Mouse (Mus musculus) common myeloid progenitor, adult 5-6 weeks (primary cell): Measurements from ENCODE around the gene Ank. TPM values are rescaled to one million over a fixed set of nuclear protein-coding genes. Genes with fewer than 3 reads are reported as not detected.
"Not testable (repeated sequence)": the region's sequence is repeated elsewhere in the genome, so short reads cannot be mapped to it uniquely, and the experiment has no call there.

ENCODE experiments used
- ATAC-seq: replicated peaks from 2 replicates; pipeline ENCODE4 v1.8.0; 2016; ENCODE audit warnings: low read depth, mild to moderate bottlenecking, moderate TSS enrichment, inconsistent platforms; ENCODE audit not compliant: poor library complexity, severe bottlenecking
- total RNA-seq: library from RNA; stranded (forward); fragments of 200-1000, 187-1606 nt; gene quantifications from 2 replicates; pipeline ENCODE4 v1.2.3, GENCODE M21; 2017

Ank gene
- total RNA-seq, 1 experiment from 2014 or later = 28.5 TPM

DNA sequence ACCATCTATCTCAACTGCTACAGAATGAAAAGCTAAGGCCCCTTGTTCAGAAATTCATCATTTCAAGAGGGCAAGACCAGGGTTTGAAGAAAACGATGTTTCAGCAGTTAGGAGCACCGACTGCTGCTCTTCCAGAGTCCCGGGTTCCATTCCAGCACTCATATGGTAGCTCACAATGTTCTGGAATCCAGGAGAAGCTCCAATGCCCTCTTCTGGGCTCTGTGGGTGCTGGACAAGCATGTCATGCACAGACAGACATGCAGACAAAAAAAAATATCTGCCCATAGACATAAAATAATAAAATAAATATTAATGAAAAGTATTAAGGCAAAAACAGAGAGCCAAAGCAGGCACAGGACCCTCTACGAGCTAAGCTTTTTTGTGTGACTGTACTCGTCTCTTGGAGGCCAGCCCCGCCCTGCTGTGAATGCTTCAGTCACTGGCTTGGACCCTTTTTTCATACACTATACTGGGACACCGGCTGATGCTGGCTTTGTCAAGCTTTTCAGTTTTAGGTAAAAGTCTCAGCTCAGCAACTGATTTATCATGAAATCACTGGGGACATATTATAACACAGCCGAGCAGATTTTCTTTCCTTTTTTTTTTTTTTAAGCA lies 979 bp upstream of the Ank start:
- ATAC-seq = no peak

DNA sequence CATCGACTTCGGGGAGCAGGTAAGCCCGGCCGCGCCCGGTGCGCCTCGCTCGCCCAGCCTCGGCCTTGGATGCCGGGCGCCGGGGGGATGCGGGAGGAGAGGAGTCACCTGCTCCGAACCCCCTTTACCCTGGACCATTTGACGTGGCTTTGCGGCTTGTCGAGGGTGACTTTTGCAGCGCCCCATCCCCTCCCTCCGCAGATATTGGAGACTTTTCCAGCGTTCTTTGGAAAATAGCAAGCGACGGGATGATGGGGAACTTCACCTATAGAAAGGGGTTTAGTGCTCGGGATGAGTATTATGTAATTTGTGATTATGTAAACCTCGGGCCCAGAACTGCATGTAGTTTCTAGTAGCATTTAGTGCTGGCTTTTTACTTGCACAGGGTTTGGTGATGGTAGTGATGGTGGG lies 609 bp downstream of the Ank start:
- no peak for ATAC-seq

DNA sequence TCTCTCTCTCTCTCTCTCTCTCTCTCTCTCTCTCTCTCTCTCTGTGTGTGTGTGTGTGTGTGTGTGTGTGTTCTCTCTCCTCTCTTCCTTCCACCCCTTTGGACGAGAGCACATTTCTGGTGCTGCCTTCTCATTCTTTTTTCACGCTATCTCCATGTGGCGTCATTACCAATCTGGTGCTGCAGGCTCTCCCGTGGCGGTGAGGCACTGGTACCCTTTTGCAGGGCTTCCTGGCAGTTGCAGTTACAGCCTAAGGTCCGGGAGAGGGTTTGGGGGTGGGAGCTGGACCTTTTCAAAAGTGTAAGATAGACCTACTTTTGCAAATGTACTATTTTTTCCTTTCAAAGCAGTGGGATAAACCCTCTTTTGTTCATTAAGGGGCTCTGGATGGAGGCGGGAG lies 1.2 kb downstream of the Ank start:
- ATAC-seq = no peak

DNA sequence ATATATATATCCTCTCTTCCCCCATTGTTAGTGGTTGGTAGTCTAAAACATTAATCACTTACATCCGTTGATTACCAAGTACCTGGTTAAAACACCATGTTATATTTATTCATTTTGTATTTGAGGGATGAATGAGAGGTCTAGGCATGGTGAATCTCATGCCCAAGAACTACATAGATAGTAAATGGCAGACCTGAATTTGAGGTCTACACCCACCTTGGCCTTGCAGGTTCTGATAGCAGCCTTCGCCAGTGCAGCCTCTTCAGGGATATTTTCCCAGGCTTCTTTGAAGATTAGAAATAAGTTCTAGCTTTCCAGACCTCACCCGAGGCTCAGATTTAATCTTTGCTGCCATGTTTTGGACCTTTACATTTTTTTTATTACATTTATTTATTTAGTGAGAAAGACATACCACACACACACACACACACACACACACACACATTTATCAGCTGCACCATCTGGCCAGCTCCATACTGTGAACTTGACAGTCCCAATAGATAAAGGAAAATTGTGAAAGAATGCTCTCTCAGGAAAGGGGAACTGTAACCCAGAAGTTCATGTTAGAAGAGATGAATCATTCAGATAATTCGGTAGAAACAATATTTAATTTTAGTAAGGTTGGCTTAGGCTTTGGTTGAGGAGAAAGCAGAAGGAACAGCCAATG lies 2.5 kb downstream of the Ank start:
- ATAC-seq = peak; percentile 71

DNA sequence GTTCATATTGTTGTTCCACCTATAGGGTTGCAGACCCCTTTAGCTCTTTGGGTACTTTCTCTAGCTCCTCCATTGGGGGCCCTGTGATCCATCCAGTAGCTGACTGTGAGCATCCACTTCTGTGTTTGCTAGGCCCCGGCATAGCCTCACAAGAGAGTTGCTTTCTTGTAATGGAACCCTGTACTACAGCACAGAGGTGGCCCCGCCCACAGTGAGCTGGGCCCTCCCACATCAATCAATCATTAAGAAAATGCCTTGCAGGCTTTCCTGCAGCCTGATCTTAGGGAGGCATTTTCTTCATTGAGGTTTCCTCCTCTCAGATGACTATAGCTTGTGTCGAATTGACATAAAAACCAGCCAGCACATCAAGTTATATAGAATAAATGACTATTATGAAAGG lies 3.9 kb downstream of the Ank start:
- not testable (repeated sequence) for ATAC-seq

DNA sequence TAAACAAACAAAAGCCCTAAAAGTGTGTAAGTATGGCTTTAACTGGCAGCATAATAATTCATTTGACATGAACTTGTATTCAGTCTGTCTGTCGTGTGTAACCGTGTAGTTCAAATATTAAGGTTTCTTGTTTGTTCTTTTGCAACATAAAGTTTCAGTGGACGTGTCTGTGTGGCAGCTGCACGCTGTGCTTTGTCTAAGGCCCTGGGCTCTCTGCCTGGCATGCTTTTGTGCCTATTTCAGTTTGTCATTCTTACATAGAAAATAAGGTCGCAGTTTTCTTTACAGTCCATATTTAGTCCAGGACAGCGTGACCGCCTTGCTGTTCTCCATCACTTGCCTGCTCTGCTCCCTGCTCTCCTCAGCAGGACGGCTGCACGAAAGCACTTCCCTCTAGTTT lies 5.8 kb downstream of the Ank start:
- ATAC-seq = no peak

DNA sequence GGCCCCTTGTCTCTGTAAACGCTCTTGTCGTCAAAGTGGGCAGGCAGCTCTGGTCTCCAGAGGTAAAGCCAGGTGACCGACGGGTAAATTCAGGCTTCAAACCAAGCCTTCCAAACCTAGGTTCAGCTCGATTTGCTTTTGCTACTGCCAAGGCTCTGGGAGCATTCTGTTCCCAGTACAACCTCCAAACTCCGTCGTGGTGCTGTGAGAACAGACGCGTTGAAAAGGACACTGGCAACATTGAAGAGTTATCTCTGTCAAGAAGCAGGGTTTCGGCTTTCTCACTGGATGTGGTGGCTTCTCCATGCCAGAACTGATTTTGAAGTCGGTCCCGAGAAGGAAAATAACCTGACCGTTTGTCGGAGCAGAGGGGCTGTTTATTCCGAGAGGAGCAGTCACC lies 9.5 kb downstream of the Ank start:
- ATAC-seq = no peak

DNA sequence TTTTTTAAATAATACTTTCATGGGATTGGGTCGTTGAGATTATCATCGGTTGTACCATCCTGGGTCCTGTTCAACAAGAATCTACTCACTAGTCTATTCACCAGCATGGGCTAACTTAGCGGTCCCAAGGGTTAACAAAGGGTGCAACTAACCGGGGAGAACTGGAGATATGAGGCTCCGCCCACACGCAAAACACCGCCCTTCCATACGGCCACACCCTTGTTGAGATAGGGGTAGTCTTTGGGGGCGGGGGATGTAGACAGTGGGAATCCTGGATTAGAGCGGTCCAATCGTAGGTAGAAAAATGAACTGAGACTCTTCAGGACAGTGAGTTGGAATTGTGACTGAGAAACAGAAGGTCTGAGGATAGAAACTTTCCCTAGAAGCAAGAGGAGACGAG lies 10.2 kb downstream of the Ank start:
- no peak for ATAC-seq

DNA sequence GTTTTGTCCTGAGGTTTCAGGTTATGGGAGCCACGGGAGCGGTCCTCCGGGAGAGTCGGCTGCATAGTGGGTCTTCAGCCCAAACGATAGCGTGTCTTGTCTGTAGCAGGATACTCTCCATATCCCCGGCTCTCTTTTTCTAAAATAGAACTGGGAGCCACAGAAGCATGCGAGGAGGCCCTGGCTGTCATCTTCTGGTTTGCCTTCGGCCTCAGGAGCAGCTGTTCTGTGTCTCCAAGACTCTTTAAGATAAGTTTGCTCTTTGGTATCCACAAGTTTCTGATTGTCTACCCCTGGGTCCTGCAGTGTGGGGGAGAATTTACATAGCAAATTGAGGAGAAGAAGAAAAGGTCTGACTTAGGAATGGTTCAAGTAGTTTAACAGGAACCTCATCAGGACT lies 10.7 kb downstream of the Ank start:
- no peak for ATAC-seq

DNA sequence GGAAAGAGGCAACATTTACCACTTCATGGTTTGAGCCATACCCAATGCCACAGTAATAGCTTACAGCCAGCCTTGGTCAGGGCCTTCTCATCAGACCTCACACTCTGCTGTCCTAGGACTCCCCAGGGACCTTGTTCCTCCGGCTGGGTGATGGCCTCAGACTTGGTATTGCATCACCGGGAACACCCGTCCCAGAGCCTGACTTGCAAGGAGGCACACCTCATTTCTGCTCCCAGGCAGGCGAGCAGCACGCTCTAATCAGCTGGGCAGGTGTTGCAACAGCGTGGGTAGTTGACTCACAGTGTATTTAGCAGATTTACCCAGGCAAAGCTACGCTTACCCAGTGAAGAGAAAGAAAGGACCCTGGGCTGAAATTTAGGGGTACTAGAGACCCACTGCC lies 11.2 kb downstream of the Ank start:
- peak; percentile 30 for ATAC-seq

DNA sequence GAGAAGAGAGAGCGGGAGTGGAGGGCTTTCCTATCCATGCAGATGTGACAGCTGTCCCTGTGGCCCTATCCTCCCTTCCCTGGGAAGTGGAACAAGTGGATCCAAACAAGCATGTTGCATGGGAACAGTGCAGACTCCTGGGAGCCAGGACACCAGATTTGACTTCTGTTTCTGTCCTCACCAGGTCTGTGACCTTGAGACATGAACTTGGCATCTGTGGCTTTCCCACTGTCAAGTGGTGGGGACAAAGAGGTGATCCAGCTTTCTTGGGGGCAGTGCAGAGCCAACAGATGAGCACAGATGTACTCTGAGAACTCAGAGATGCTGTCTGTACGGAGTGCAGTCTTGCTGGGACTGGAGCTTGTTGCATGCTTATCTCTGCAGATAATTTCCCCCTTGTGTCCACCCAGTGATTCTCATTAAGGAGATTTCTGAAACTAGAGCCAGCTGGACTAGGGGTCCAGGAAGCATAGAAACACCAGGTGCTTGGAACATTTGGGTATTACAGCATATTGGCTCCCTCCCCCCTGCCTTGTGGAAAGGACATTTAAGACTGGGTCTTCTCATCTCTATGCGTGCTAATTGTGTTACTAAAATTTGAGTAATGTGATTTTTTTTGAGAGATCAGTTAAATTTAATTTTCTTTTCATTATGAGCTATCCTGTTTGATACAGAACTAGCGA lies 14.0 kb downstream of the Ank start:
- no peak for ATAC-seq

DNA sequence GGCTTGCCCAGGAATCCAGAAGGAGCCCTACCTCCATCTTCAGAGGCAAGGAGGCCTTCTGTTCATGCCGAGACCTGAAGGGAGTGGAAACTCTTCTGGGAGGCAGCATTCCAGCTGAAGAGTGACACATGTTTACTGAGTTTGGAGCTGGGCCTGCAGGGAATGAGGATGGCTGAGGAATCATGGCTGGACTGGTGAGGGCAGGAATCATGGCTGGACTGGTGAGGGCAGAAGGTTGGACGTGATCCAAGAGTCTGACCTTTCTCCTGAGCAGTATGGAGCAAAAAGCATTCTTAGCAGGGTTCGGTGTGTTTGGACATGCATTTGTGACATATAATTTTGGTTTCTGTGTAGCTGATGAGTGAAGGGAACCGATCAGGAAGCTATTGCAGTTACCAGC lies 15.5 kb downstream of the Ank start:
- no peak for ATAC-seq

DNA sequence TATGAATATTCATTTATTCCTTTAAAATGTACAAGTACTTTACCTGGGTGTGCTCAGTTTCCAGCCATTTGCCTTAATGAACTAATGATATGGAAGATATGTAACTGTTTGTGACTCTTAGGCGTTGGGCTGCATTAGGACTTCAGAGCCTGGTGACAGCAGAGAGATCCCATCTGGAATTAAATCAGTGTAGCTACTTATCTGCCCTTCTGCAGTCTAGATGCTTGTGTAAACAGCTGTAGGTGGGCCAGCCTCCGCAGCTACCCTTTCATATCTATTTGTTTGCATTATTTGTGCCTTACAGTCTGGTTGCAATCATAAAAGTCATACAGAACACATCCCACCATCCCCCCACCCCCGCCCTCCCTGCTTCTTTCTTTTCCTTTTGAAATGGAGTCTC lies 16.7 kb downstream of the Ank start:
- no peak for ATAC-seq

DNA sequence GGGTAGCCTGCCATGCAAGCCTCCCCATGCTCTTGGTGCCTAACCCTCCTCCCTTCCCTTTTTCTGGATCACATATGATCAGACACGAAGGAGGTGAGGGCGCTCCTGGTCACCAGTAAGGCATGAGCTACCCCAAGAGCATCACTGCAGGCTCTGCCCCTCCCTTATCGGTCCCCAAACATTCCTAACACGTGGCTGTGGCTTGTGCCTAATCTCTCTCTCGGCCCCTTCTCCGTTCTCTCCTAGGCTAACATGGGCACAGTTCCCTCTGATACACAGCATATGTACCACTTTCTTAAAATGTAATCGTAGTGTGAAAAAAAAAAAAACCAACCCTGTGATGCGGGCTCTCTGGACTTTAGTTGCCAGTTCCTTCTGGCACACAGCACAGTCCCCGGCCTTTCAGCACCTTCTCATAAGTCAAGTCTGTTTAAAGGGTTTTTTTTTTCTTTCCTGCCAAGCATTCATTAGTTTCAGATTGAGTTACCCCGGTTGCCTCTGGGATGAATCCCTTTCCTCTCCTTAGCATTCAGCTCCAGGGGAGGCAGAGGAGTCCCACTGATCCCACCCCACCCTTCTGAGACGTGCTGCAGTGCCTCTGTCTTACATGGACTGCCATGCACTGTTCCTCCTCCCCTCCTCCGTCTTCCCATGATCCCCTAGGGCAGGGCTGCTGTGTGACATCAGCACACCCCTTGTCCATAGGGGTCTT lies 19.2 kb downstream of the Ank start:
- ATAC-seq = 0 out of 2 replicates have a peak, but pooled peaks have one; percentile 43

DNA sequence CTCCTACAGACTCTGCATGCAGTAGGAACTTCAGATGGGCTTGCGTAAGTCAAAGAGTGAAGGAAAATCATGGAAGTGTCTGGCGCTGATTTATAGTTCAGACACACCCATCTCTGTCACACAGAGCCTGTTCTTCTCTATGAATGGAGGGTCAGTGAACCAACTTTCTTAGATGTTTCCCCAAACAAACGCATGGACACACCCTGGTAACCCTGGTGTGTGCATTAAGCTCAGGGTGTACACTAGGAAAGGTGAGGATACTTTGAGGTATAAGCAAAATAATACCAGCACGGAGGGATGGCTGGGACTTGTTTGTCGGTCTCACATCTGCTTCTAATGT lies 19.8 kb downstream of the Ank start:
- ATAC-seq = no peak

DNA sequence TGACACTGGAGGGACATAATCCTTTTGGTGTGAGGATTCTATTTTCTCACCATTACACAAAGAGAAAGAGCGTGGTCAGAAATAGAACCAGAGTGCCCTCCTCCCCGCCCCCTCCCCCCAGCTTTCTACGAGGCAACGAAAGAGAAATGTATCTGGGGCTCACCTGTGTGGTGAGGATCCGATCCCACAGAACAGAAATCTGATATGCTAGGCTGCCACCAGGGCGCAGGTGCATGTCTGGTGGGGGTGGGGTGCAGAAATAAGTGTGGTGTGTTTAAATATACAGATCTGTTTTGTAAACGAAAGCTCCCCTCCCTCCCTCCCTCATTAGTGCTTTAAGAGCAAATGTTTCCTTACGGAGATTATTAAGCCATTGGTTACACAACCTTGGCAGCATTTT lies 20.6 kb downstream of the Ank start:
- no peak for ATAC-seq

DNA sequence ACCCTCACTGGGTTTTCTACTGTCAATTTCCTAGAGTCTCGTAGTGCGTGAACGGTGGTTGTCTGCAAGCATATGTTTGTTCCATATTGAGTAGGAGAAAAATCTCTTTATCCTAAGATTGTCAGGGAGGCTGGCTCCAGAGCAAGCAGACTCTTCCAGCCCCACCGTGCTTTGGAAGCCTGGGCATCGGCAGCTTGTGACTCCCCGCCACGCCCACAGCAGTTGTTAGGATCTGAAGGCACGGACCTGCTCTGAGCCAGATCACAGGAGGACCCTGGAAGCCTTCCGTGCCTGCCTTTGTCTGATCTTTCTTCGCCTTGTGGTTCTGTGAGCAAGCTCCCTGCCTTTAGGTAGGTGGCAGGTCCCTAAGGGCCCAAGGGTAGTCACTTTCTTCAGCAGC lies 21.6 kb downstream of the Ank start:
- no peak for ATAC-seq

DNA sequence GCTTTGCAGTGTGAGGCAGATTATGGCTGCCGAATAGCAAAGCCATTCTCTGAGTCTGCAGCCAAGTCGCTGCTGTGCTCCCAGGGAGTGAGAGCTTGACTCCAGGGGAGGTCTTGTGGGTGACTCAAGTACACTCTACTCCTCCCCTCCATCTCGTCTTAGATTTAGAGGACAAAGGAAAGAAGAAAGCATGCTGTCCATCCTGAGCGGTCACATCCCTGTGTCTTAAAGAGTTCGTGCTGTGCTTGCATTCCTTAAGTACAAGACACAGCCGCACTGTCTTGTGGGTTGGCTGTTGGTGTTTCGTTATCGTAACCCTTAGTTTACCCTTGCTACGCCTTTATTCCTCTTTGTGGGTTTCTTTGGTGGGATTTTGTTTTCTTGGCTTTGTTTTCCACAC lies 24.2 kb downstream of the Ank start:
- no peak for ATAC-seq

DNA sequence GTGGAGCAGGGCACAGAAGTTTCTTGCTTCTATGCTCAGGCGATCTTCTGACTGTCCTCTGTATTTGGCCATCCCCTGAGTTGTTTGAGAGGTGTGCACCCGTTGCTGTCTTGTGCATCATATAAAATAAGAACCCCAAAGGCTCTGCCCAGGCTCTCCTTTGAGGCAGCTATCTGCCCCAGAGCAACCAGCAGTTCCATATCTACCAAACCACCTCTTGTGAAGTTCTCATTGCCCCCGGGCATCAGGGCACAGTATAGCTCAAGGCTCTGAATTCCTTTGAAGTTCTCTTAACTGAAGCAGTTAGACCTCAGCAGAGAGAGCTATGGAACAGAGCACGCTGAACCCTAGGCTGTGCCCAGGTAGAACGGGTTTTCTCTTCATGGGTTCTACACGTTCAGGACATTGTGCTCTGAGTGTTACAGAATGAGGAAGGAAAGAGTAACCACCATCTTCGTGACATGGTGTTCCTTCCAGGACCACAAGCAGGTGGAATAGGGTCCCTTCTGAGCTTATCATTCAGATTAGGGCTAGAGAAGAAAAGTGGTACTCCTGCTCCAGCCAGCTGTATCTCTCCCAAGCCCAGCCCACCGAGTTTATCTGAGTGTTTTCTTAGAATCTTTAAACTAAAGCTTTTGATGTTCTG lies 25.1 kb downstream of the Ank start:
- peak; percentile 62 for ATAC-seq

DNA sequence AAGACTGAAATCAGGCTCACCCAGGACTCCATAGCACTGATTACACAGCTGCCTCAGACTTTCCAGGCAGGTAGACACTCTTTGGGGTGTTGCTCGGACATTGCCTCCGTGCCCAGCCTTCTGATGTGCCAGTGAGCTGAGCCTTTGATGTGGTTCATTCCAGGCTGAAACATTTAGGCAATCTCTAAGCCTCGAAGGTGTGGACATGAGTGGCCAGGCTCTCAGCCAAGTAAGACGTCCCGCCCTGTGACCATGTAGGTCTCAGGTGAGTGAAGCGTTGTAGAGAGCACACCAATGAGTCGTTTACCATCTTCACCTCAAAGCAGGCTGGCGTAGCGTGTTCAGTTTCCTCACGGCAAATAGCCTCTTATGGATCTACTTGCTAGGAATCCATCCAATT lies 25.7 kb downstream of the Ank start:
- ATAC-seq = no peak

DNA sequence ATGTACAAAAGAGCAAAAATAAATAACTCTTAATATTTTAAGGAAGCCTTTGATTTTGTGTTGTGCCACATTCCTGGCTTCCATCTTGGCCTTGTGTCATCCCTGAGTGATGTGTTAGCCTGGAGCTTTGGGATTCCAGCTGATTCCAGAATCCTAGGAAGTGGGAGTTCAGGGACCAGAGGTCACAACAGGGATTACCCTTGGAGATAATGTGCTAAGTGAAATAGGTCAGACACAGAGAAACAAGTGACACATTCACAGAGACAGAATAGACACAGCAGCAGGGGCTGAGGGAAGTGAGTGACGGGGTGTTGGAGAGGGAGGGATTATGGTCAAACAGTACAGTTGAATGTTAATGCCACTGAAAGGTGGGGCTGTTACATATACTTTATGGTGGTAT lies 26.3 kb downstream of the Ank start:
- ATAC-seq = no peak
